Mouse (Mus musculus) v-Abl transformed pro-B cells (cell line): ENCODE measurements around the gene Dthd1.

Source experiments
- in situ Hi-C, 2 experiments: fragments of 400-800 bp; cut with MboI; formaldehyde crosslinking; loops; one replicate each; pipeline ENCODE4 v1.15.1; 2025; ENCODE audit not compliant: unreplicated experiment in 2 of 2

Gene Dthd1

DNA sequence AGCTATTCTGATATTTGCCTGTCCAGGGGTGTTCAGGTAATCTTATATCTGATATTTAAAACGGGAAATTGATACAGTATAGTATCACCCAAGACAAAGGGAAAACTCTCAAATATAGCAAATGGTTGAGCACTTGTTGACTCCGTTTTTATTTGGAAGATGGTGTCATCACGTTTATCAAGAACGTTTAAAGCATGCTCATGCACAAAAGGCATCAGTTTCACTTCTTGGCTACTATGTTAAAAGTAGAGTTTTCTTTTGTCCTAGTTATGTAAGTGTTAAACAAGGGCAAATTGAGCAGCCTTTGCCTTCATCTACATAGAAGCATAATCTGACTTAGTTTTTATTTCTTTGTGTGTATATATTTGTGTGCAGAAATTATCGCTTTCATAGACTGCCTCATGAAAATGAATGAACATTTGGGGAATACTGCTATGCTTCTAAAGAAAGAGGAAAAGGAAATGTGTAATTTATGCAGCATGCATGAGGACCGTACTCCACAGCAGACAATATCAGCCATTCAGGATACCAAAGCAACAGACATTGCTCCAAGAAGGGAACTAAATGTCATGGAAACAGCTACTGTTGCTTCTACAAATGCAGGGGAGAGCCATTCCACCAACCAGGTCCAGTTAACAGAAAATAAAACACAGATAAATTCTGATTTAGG, at the start of gene Dthd1:
Dthd1 (plus strand) TSS at position 422 of the 670 bp plus-strand sequence.
- in situ Hi-C loops: no loop called here

DNA sequence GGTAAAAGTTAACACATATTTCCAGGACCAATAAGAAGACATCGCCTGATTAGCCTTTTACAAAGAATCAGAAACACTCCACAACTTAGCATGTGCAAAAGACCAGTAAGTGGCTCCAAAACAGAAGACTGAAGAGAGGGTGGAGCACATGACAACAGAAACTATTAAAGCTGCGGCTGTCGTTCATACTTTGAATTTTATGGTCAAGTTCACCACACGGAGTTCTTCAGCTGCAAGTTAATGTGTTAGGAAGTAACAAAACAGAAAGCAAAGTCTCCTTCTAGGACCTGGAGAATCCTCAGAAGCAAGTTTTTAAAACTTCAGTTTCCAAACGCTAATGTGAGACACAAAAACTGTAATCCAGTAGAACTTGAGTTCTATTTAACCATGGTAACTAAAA, 49.5 kb upstream of the Dthd1 start:
- in situ Hi-C loops: loop anchor here in 1 of 2 experiments (10.0 kb wide), 1 partner anchor 91 kb away; no protein-coding TSS in a partner anchor

GRCm38 (mm10) chr5:62765459-62765783, 48.2 kb upstream of the Dthd1 start:
- in situ Hi-C loops: loop anchor here in 1 of 2 experiments (10.0 kb wide), 1 partner anchor 89 kb away; no protein-coding TSS in a partner anchor

- in situ Hi-C loops: loop anchor here in 1 of 2 experiments (10.0 kb wide), 1 partner anchor 89 kb away; no protein-coding TSS in a partner anchor
These were observed 47.6 kb upstream of the Dthd1 start, which contains the start of gene Arap2 for GRCm38 (mm10) chr5:62765784-62766701. Gene Arap2 (minus strand): TSS chr5:62766159.

GRCm38 (mm10) chr5:62771775-62772599, 41.6 kb upstream of the Dthd1 start:
- in situ Hi-C loops: no loop called here

GRCm38 (mm10) chr5:62777804-62778203, 35.8 kb upstream of the Dthd1 start:
- in situ Hi-C loops: no loop called here

GRCm38 (mm10) chr5:62778682-62779081, 34.9 kb upstream of the Dthd1 start:
- in situ Hi-C loops: no loop called here

GRCm38 (mm10) chr5:62786809-62787208, 26.8 kb upstream of the Dthd1 start:
- in situ Hi-C loops: loop anchor here in 1 of 2 experiments (10.0 kb wide), 1 partner anchor 58 kb away; no protein-coding TSS in a partner anchor

DNA sequence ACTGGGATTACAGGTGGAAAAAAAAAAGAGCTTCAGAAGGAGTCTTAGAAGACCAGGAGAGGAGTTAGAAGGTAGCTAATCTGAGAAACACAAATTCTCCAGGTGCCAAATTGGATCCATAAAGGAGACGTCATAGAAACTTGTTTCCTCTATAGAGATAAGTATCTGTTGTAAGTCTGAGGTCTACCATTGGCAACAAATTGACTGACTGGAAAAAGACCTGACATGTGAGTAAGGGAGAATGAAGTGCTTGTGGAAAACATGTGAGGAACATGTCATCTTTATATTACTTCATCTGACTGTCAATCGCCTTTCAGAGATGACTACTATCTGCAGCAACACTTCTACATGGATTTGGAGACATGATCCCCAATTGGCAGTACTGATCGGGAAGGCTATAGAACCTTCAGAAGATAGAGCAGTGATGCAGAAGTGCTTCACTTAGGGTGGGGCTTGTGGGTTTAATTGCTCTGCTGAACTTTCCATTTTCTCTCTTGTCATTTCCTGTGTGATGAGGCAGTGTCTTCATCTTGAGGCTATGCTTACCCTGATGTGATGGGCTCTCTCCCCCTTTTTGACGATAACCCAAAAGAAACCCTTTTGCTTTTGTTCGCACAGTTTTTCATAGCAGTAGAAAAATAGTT, 22.6 kb upstream of the Dthd1 start:
- in situ Hi-C loops: no loop called here

DNA sequence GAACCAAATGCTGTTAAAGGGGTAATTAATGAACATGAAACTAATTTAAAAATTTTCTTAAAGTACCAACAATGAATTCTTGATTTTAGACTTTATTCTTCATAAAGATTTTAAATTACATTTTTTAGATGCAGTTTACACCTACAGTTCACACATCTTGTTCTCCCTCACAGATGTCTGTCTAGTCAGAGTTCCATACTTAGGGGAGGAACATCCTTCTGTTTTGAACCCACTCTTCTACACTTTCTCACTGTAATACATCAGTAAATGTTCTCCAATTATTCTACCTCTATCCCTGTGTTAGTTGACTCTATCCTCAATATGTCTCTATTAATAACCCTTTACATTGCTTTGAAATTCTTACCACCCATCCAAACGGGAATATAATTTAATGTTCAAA, 20.8 kb upstream of the Dthd1 start:
- in situ Hi-C loops: no loop called here

- in situ Hi-C loops: no loop called here
These were observed 420 bp downstream of the Dthd1 start for GRCm38 (mm10) chr5:62814072-62814414.

DNA sequence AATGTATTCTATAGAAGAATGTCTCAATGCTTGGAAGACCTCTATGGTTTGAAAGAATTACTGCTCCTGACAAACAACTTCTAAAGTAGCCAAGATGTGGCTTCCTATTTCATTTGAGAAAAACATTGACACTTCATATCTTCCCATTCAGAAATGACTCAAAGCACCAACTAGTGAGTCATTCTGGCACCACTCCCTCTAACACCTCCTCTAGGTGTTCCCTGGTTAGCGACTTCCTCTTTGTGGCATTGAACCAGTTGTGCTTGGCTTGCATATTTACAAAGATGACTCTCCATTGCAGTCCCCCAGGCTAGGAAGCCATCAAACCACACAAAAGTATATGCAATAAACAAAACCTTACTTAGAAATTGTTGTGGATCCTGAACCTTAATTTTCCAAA, 2.1 kb downstream of the Dthd1 start:
- in situ Hi-C loops: no loop called here

- in situ Hi-C loops: no loop called here
These were observed 5.9 kb downstream of the Dthd1 start for GRCm38 (mm10) chr5:62819567-62819966.

DNA sequence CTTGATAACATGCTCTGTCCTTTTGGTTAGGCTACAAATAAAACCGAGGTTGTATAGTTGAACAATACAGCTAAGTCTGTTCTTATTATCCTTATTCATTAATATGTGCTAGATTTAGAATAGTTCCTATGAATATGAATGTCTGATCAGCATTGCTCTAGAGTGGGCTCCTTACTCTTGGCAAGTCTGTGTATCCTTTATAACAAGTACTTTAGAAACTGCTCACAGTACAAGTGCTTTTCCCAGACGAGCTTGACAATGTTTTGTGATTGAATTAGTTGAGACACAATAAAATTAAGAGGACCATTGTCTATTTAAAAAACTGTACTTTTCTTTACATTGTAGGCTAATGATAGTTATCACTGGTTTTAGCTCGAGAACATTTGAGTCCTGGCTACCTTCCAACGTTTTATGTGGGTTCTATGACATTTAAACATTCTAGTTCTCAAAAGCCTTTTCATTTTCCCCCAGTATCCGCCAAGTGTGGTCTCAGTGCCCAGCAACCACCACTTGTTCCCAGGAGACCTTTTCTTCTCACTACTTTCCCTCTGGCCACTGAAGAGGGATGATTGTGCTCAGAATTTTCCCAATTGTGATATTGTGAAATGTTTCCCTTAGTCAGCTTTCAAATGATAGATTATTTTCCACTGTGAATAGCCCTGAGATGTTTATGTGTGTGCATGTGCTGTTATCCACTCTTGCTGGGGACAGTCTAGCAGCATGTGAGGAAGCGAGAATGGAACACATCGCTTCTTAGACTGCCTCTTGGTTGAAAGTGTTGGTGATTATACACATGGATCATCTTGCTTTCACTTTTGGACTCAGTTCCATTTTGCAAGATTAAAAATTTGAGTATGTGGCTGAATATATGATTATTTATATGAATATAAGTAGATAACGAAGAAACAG, 7.0 kb downstream of the Dthd1 start:
- in situ Hi-C loops: no loop called here

- in situ Hi-C loops: loop anchor here in 1 of 2 experiments (10.0 kb wide), 1 partner anchor 58 kb away; no protein-coding TSS in a partner anchor
These were observed 29.5 kb downstream of the Dthd1 start for GRCm38 (mm10) chr5:62842955-62843730.

- in situ Hi-C loops: loop anchor here in 1 of 2 experiments (10.0 kb wide), 1 partner anchor 62 kb away; no protein-coding TSS in a partner anchor
These were observed 33.0 kb downstream of the Dthd1 start for GRCm38 (mm10) chr5:62846571-62847131.

- in situ Hi-C loops: loop anchor here in 1 of 2 experiments (10.0 kb wide), 1 partner anchor 87 kb away; the partner anchor contains the start of gene Arap2
These were observed 37.7 kb downstream of the Dthd1 start for GRCm38 (mm10) chr5:62851337-62851736.

- in situ Hi-C loops: loop anchor here in 1 of 2 experiments (10.0 kb wide), 1 partner anchor 90 kb away; the partner anchor contains the start of gene Arap2
These were observed 40.8 kb downstream of the Dthd1 start for GRCm38 (mm10) chr5:62854361-62854844.
